Mouse (Mus musculus) embryonic facial prominence, embryonic 12.5 days (tissue): ENCODE measurements around the gene Vmn2r85. TPM values are rescaled to one million over a fixed set of nuclear protein-coding genes. Genes with fewer than 3 reads are reported as not detected.

ENCODE experiments used
- ATAC-seq: fragments of 200-750 bp; cut with Nextera tagmentation; 2 replicates; pipeline ENCODE4 v1.8.0; 2017; ENCODE audit not compliant: insufficient number of reproducible peaks, insufficient read depth, low FRiP score, low TSS enrichment
- H3K27ac ChIP-seq: fragments of 300-500 bp; sonication (generic); 2 replicates; pipeline ENCODE4 v1.5.1; 2016; ENCODE audit warnings: mild to moderate bottlenecking
- H3K27me3 ChIP-seq: fragments of 300-500 bp; sonication (generic); 2 replicates; pipeline ENCODE4 v1.6.1; 2016; ENCODE audit warnings: mild to moderate bottlenecking, moderate library complexity
- H3K36me3 ChIP-seq: fragments of 300-500 bp; sonication (generic); 2 replicates; pipeline ENCODE4 v1.6.1; 2016; ENCODE audit warnings: mild to moderate bottlenecking
- H3K4me1 ChIP-seq: fragments of 300-500 bp; sonication (generic); 2 replicates; pipeline ENCODE4 v1.6.1; 2016
- H3K4me2 ChIP-seq: fragments of 300-500 bp; sonication (generic); replicated peaks from 2 replicates; pipeline ENCODE4 v1.6.1; 2016; ENCODE audit warnings: mild to moderate bottlenecking, moderate library complexity
- H3K4me3 ChIP-seq: fragments of 300-500 bp; sonication (generic); 2 replicates; pipeline ENCODE4 v1.5.1; 2016; ENCODE audit warnings: mild to moderate bottlenecking
- H3K9ac ChIP-seq: fragments of 300-500 bp; sonication (generic); 2 replicates; pipeline ENCODE4 v1.6.1; 2016; ENCODE audit warnings: mild to moderate bottlenecking, moderate library complexity
- H3K9me3 ChIP-seq: fragments of 300-500 bp; sonication (generic); 2 replicates; pipeline ENCODE4 v1.6.1; 2016; ENCODE audit warnings: mild to moderate bottlenecking, moderate library complexity
- WGBS: fragments of 180-500 bp; shearing (Covaris S2); methylation state at CpG from one replicate; pipeline ENCODE4 v1.1.7; 2016; 5-methylcytosine and 5-hydroxymethylcytosine counted together
- polyA plus RNA-seq: library from polyadenylated mRNA; unstranded; fragments of >200 nt; fragmentation: Nextera tagmentation; extraction: Ambion mirVana; gene quantifications from 2 replicates; pipeline ENCODE4 v1.2.1, GENCODE M21; 2016

The Vmn2r85 gene
- polyA plus RNA-seq, 1 experiment from 2014 or later: not detected

DNA sequence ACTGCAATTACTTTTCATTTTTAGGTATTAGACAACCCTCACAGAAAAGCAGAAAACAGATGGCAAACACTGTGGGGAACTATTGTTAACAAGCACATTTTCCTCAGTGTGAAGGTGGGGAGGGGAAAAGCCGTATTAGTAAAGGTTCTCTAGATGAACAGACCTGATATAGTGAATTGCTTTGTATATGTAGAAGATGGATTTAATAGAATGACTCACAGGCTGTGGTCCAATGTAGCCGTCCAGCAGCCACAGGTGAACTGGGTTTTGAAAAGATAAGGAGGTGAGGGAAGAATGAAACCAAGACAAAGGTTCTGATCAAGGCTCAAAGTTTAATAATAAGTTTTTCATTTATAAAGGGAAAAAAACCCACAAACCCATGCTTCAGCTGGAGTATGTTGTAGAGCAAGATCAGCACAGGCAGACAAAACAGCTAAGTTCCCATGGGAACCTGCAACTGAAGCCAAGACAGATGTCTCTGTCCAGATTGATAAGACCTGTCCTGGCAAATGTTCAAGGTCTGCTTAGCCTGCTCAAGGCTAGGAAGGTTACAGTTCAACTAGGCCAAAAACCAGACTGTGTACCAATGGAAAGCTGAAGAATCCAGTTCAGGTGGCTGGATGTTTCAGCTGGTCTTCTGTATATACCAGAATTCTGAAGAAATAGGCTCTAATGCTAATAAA lies 56.9 kb downstream of the Vmn2r85 start:
- WGBS: 83% methylated on average over 2 of the region's 2 CpGs
- no peaks in the 10 kb centered on the region for H3K27me3 ChIP-seq

DNA sequence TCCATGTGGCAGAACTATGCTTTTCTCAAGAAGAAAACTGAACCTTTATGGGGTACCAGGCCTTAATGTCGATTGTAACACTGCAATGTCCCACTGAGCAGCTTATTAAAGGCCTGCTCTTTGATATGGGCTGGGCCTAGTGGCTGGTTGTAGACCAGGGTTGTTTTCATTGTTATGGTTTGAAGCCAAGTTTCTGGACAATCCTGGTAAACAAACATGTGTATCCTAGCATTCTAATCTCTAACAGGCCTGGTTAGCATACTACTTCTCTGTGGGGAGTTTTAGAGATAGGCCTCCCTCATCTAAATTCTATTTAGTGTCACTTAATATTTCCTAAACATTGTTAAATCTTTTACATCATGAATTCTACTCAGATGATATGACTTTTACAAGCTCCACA lies 57.9 kb downstream of the Vmn2r85 start:
- no peaks in the 10 kb centered on the region for H3K36me3 ChIP-seq
- ATAC-seq: no peak
- 68% methylated on average over 1 of the region's 1 CpGs for WGBS
- H3K27me3 ChIP-seq: no peaks in the 10 kb centered on the region
- no peaks in the 10 kb centered on the region for H3K9me3 ChIP-seq
- no peak overlapping the region for H3K4me3 ChIP-seq
- H3K4me2 ChIP-seq: no peak overlapping the region
- no peak overlapping the region for H3K27ac ChIP-seq
- no peak overlapping the region for H3K9ac ChIP-seq
- H3K4me1 ChIP-seq: no peaks in the 10 kb centered on the region

More for the DNA sequence above, 56.9 kb downstream of the Vmn2r85 start:
- no peaks in the 10 kb centered on the region for H3K36me3 ChIP-seq
- H3K9ac ChIP-seq: no peak overlapping the region
- no peaks in the 10 kb centered on the region for H3K9me3 ChIP-seq
- no peak overlapping the region for H3K4me2 ChIP-seq
- no peaks in the 10 kb centered on the region for H3K4me1 ChIP-seq
- H3K4me3 ChIP-seq: no peak overlapping the region
- no peak for ATAC-seq
- no peak overlapping the region for H3K27ac ChIP-seq

DNA sequence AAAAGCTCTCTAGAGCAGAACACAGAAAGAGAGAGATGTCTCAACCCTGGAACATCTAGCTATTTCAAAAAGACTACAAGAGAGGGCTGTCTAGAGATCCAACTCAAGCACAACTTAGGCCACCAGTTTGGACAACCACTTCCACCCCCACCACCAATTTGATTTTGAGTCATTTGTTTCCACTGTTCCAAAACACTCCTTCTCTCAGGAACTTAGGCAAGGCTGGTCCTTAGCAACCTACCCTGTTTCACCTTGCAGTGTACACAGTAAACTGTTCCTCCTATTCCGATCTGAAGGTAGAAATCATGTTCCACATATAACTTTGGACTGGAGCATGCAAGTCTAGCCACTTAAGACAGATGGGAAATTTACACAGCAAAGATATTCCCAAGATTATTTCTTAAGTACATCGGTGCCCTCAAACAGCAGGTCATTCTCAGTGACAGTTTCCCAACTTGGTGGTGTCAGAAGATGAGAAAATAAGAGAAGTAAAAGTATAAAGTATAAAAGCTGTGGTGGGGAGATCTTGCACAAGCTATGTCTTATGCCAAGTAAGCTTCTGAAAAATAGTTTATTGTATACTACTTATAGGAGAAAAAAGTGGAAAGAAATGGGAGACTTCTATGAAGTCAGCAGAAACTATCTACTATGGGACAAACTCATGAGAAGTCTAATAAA lies 59.4 kb downstream of the Vmn2r85 start:
- no peaks in the 10 kb centered on the region for H3K4me1 ChIP-seq
- H3K27me3 ChIP-seq: no peaks in the 10 kb centered on the region
- no peak for ATAC-seq
- no peak overlapping the region for H3K4me2 ChIP-seq
- no peak overlapping the region for H3K9ac ChIP-seq
- no peak overlapping the region for H3K27ac ChIP-seq
- H3K9me3 ChIP-seq: no peaks in the 10 kb centered on the region
- no peaks in the 10 kb centered on the region for H3K36me3 ChIP-seq
- no peak overlapping the region for H3K4me3 ChIP-seq
- WGBS: 86% methylated on average over 2 of the region's 2 CpGs

DNA sequence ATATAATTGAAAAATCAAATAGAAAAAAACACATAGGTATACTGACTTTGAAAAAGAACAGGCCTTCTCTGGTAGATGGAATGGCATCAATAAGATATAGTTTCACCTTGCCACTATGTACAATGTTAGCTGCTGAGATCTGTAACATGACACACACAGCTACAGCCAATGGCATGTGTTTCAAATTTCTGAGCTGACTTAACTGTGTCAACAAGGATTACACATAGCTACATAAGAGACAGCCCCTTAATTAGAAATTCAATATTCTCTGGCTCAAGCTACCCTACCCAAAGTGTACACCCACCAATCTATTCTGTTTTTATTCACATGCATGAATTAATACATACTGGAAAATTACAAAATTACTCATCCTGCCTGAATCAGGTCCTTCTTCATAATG lies 61.1 kb downstream of the Vmn2r85 start:
- Histone ChIP-seq H3K36me3 (no peaks in the 10 kb centered on the region), H3K4me3 (no peak overlapping the region), H3K9ac (no peak overlapping the region), H3K9me3 (no peaks in the 10 kb centered on the region), H3K27ac (no peak overlapping the region), H3K4me1 (no peaks in the 10 kb centered on the region), H3K4me2 (no peak overlapping the region), H3K27me3 (no peaks in the 10 kb centered on the region)
- peak; percentile 65; the same call in 1 of the 2 replicates for ATAC-seq

DNA sequence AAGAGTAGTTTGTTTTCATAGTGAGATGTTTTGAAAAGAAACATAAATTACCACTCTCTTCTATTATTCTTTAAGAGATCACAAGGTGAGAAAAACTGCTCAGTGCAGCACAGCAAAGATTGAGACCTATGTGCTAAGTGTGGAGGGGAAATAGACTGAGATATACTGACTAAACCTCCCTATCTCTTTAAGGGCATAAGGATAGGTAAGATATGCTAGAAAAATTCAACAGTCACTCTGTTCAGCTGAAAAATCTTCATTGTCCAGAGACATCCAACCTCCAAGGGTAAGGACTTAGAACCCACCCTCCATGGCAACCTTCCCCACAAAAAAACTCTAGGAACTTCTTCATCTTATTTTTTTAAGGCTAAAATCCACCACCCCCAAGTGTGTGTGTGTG lies 64.7 kb downstream of the Vmn2r85 start:
- Histone ChIP-seq H3K4me2 (no peak overlapping the region), H3K9me3 (no peaks in the 10 kb centered on the region), H3K27me3 (no peaks in the 10 kb centered on the region), H3K27ac (no peak overlapping the region), H3K4me3 (no peak overlapping the region), H3K4me1 (no peaks in the 10 kb centered on the region), H3K9ac (no peak overlapping the region), H3K36me3 (no peaks in the 10 kb centered on the region)
- ATAC-seq: no peak

Other genes starting within 250 kb of the Vmn2r85 start
- gene Olfr826, start 245.5 kb downstream of the Vmn2r85 start, polyA plus RNA-seq: not detected in 2 replicates
- not detected in 2 replicates for gene Olfr827, start 215.3 kb downstream of the Vmn2r85 start, polyA plus RNA-seq
- gene Neurod4, start 149.5 kb downstream of the Vmn2r85 start, polyA plus RNA-seq: 1.4 and 2.1 TPM in 2 replicates
- 0.52 TPM in 1 of 2 replicates, not detected in the other for gene Tespa1, start 106.8 kb downstream of the Vmn2r85 start, polyA plus RNA-seq
- gene Vmn2r84, start 35.4 kb downstream of the Vmn2r85 start, polyA plus RNA-seq: not detected in 2 replicates
- gene Vmn2r86, start 26.3 kb upstream of the Vmn2r85 start, polyA plus RNA-seq: not detected in 2 replicates
- 0.15 TPM in 1 of 2 replicates, not detected in the other for gene Vmn2r87, start 67.7 kb upstream of the Vmn2r85 start, polyA plus RNA-seq